Mouse (Mus musculus) C2C12 (cell line): ENCODE data around the gene Zfp94. TPM values are rescaled to one million over a fixed set of nuclear protein-coding genes. Genes with fewer than 3 reads are reported as not detected.

Source experiments
- H3K27me3 ChIP-seq: one replicate; pipeline ENCODE4 v1.6.1; 2011; ENCODE audit not compliant: control insufficient read depth, insufficient read depth, insufficient read length
- H3K36me3 ChIP-seq: one replicate; pipeline ENCODE4 v1.6.1; 2011; ENCODE audit not compliant: control insufficient read depth, insufficient read depth
- H3K4me3 ChIP-seq: one replicate; pipeline ENCODE4 v1.5.1; 2011; ENCODE audit warnings: mild to moderate bottlenecking, control low read depth; ENCODE audit not compliant: poor library complexity, insufficient read depth, severe bottlenecking
- H3K79me2 ChIP-seq: one replicate; pipeline ENCODE4 v1.6.1; 2011; ENCODE audit not compliant: control insufficient read depth, insufficient read depth
- H3K79me3 ChIP-seq: one replicate; pipeline ENCODE4 v1.6.1; 2011; ENCODE audit warnings: low read depth, control low read depth
- H3ac ChIP-seq: one replicate; pipeline ENCODE3; 2011; ENCODE audit warnings: low read depth; ENCODE audit not compliant: control insufficient read depth, insufficient read length
- CEBPB ChIP-seq: IDR thresholded peaks from one replicate; pipeline ENCODE4 v1.6.1; 2011; ENCODE audit warnings: low read depth, mild to moderate bottlenecking, control low read depth, moderate library complexity
- CTCF ChIP-seq: IDR thresholded peaks from one replicate; pipeline ENCODE4 v1.5.1; 2011; ENCODE audit not compliant: control insufficient read depth, insufficient read depth, insufficient read length
- FOSL1 ChIP-seq: IDR thresholded peaks from one replicate; pipeline ENCODE4 v1.8.0; 2011; ENCODE audit warnings: mild to moderate bottlenecking, low read length; ENCODE audit not compliant: poor library complexity, insufficient read depth, severe bottlenecking
- MAX ChIP-seq: IDR thresholded peaks from one replicate; pipeline ENCODE4 v1.6.1; 2011; ENCODE audit warnings: mild to moderate bottlenecking, control low read depth
- MYOD1 ChIP-seq: IDR thresholded peaks from one replicate; pipeline ENCODE4 v1.6.1; 2011; ENCODE audit warnings: low read depth; ENCODE audit not compliant: control insufficient read depth, insufficient read length
- MYOG ChIP-seq: IDR thresholded peaks from one replicate; pipeline ENCODE4 v1.6.1; 2011; ENCODE audit not compliant: control insufficient read depth, insufficient read length; ENCODE audit errors: extremely low read depth
- USF1 ChIP-seq: IDR thresholded peaks from one replicate; pipeline ENCODE4 v1.6.1; 2011; ENCODE audit warnings: low read depth, mild to moderate bottlenecking, control low read depth, moderate library complexity
- polyA plus RNA-seq: library from polyadenylated mRNA; unstranded; fragments of >200 nt; fragmentation: generic; extraction: Trizol; gene quantifications from one replicate; pipeline ENCODE4 v1.2.1, GENCODE M21; 2012; ENCODE audit warnings: missing spikeins

Zfp94 gene
- polyA plus RNA-seq, 1 experiment = 2.4 TPM

DNA sequence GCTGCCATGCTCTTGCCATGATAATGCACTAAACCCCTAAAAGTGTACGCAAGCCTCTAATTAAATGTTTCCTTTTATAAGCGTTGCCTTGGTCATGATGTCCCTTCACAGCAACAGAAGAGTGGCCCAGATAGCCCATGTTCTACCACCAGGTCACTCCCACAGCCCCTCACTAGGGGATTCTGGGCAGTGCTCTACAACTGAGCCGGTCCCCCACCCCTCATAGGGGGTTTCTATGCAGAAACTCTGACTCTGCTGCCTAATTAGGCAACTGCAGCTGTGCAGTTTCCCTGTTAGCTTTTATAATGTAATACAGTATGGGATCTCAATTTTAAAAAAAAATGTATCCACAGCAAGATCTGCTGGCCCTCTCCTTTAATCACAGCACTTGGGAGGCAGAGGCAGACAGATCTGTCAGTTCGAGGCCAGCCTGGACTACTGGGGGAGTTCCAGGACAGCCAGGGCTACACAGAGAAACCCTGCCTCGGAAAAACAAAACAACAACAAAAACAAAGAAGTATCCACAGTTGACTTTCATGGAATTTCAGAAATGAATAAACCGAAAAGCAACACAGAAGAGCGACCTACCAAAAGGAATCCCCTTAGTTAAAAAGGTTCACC lies 46.7 kb downstream of the Zfp94 start:
- Histone ChIP-seq H3K4me3 (no peak overlapping the region), H3K27me3 (no peaks in the 10 kb centered on the region), H3K79me2 (no peaks in the 10 kb centered on the region), H3K36me3 (no peaks in the 10 kb centered on the region), H3ac (no peak overlapping the region), H3K79me3 (no peaks in the 10 kb centered on the region)
- TF ChIP-seq MYOD1 (no peak), USF1 (no peak), FOSL1 (no peak)

DNA sequence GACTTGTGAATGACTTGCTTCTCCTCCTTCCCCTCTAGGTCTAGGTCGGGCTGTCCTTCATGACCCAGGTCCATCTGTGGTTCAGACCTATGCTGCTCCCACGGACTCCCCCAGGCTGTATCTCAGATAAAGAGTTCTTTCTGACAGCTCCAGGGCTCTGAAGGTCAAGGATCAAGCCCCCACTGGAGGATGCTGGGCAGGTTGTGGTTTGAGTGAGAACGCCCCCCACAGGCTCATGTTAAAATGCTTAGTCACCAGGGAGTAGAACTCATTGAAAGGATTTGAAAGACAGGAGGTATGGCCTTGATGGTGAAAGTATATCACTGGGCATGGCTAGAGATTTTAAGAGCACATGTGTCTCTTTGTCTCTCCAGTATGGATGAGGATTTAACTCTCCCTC lies 47.2 kb downstream of the Zfp94 start:
- no peak overlapping the region for H3ac ChIP-seq
- no peaks in the 10 kb centered on the region for H3K79me2 ChIP-seq
- TF ChIP-seq USF1 = no peak
- H3K27me3 ChIP-seq = no peaks in the 10 kb centered on the region
- H3K79me3 ChIP-seq = no peaks in the 10 kb centered on the region
- H3K36me3 ChIP-seq = no peaks in the 10 kb centered on the region
- H3K4me3 ChIP-seq = no peak overlapping the region

DNA sequence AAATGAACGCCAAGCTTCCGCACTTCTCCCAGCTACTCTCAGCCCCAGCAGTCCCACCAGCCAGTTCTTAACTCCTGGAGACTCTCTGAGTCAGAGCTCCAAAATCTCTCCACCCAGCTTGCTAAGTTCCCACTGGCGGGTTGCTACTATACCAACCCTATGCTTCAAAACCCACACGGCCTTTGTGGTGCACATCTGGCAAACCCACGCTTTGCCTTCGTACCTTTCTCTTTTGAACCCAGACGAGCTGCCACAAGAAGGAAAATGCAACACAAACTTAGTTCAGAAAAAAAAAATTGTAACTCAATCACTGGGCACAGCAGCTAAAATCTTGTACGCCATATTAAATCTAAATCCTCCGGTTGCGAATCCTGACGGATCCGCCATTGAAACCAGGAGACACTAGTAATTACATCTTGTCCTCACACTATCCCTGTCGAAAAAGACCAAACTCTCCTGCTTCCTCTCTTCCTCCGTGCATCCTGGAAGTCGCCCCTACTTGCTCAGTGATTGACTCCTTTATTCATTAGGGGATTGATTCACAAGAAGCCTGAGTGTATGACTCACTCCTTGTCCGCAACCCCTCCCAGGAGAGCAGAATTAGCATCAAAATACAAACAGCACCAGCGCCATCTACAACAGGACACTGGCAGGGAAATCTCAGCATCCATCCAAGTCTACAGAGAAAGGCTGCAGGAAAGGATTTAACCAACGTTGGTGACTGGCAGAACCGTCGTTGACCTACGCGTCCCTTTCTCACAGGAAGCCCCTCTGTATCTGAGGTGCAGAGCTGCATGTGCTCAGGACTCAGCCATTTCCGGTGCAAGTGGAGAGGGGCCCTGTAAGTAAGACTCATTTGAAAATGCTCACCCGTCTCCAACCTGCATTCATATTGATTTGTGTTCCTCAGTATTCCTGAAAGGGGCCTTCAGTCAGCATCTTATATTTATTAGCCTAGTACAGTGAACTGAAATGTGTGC lies 48.0 kb downstream of the Zfp94 start:
- no peaks in the 10 kb centered on the region for H3K27me3 ChIP-seq
- H3ac ChIP-seq = no peak overlapping the region
- no peak overlapping the region for H3K4me3 ChIP-seq
- no peaks in the 10 kb centered on the region for H3K36me3 ChIP-seq
- no peaks in the 10 kb centered on the region for H3K79me2 ChIP-seq
- TF ChIP-seq MYOD1 (no peak), MAX (no peak), CTCF (no peak), USF1 (no peak), MYOG (no peak), CEBPB (no peak), FOSL1 (no peak)
- no peaks in the 10 kb centered on the region for H3K79me3 ChIP-seq

DNA sequence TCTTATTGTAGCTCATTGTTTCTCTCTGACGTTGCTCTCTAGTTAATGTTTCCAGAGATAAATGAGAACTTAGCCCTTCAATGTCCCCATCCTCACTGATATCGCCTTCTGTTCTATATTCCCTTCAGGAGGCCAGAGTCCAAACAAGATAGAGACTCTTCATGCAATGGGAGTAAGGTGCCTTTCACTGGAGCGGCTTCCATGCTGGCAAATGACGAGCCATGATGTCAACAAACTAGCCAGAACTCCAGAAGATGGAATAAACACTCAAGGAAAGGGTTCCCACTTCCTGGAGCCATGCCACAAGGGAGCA lies 56.5 kb downstream of the Zfp94 start:
- no peaks in the 10 kb centered on the region for H3K27me3 ChIP-seq
- H3K79me3 ChIP-seq = no peaks in the 10 kb centered on the region
- H3ac ChIP-seq = no peak overlapping the region
- no peak for TF ChIP-seq CEBPB
- TF ChIP-seq MYOG = no peak
- TF ChIP-seq MYOD1 = no peak
- no peak for TF ChIP-seq CTCF
- TF ChIP-seq FOSL1 = no peak
- no peak for TF ChIP-seq MAX
- no peak for TF ChIP-seq USF1
- H3K79me2 ChIP-seq = no peaks in the 10 kb centered on the region
- no peaks in the 10 kb centered on the region for H3K36me3 ChIP-seq
- no peak overlapping the region for H3K4me3 ChIP-seq

DNA sequence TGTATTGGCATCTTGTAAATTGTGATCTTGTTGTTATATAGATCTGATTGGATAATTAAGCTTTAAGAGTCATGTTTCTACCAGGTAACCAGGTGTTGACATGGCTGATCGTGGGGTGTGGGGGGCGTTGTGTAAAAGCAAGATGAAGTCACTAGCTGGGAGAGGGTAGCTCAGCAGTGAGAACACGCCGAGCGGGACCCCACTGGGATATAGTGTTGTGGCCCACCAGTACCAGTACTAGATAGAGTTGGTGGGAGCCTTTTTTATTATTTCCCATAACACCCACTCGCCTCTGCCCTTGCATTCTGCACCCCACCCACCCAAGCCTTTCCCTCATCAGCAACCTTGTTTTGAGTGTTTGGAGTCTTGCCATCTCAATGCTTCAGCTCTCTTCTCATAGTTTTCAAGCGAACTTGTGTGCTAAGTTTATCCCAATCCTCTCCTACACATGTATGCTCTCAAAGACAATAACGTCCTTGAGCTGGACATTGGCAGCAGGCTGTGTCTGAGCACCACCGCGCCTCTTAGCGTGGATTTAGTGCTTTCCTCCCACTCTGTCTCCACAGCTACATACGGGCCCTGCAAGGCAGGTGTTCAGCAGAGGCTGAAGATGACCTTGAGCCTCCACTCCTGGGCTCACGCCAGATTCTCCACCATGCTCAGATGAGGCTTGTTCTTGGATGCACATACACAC lies 57.0 kb downstream of the Zfp94 start:
- Histone ChIP-seq H3K27me3 (no peaks in the 10 kb centered on the region), H3ac (no peak overlapping the region), H3K4me3 (no peak overlapping the region), H3K79me3 (no peaks in the 10 kb centered on the region), H3K36me3 (no peaks in the 10 kb centered on the region), H3K79me2 (no peaks in the 10 kb centered on the region)
- TF ChIP-seq MAX (no peak), FOSL1 (no peak), CEBPB (no peak), MYOG (no peak), MYOD1 (no peak), CTCF (no peak), USF1 (no peak)
